Mouse (Mus musculus): ENCODE results near the gene Armc7.

GRCm38 (mm10) chr11:115508061-115508460, 32.6 kb downstream of the Armc7 start:
- TF ChIP-seq CTCF (IDR thresholded peaks at IDR 0.05; ENCODE audit: borderline replicate concordance, insufficient read depth, low read depth, low read length) (no peak), POLR2A (IDR thresholded peaks at IDR 0.05; ENCODE audit: borderline replicate concordance, insufficient read depth, low read length) (no peak)

Data from cerebellum, adult 2 months (tissue).